Mouse (Mus musculus) erythroblast, embryonic 14.5 days (primary cell): Measurements from ENCODE around the gene Ufsp1. TPM values are rescaled to one million over a fixed set of nuclear protein-coding genes. Genes with fewer than 3 reads are reported as not detected.
"Not testable (repeated sequence)": the region's sequence is repeated elsewhere in the genome, so short reads cannot be mapped to it uniquely, and the experiment has no call there.

Experiments
- H3K27me3 ChIP-seq: 2 replicates; pipeline ENCODE4 v1.6.1; 2012; ENCODE audit warnings: inconsistent platforms; ENCODE audit not compliant: control insufficient read depth
- H3K36me3 ChIP-seq: 2 replicates; pipeline ENCODE4 v1.6.1; 2012; ENCODE audit warnings: mild to moderate bottlenecking, inconsistent platforms; ENCODE audit not compliant: control insufficient read depth
- H3K4me1 ChIP-seq: 2 replicates; pipeline ENCODE4 v1.6.1; 2012; ENCODE audit warnings: inconsistent platforms; ENCODE audit not compliant: control insufficient read depth
- H3K4me3 ChIP-seq: replicated peaks from 2 replicates; pipeline ENCODE3; 2012; ENCODE audit warnings: moderate library complexity, mild to moderate bottlenecking, inconsistent platforms
- H3K9me3 ChIP-seq: 2 replicates; pipeline ENCODE4 v1.6.1; 2012; ENCODE audit warnings: low read length, inconsistent platforms, mixed read lengths; ENCODE audit not compliant: control insufficient read depth
- GATA1 ChIP-seq: IDR thresholded peaks from 2 replicates; pipeline ENCODE4 v1.6.1; 2012; ENCODE audit warnings: low read length, inconsistent platforms, mixed read lengths
- TAL1 ChIP-seq: IDR thresholded peaks from 3 replicates; pipeline ENCODE4 v1.6.1; 2012; ENCODE audit warnings: low read length, inconsistent platforms, mixed read lengths
- polyA plus RNA-seq: library from polyadenylated mRNA; stranded (reverse); fragments of >175 nt; gene quantifications from 2 replicates; pipeline ENCODE4 v1.2.3, GENCODE M21; 2012

Ufsp1 gene
- 14.1 and 16.4 TPM in 2 replicates for polyA plus RNA-seq

GRCm38 (mm10) chr5:137293839-137294743 lies at the start of gene Ufsp1:
Gene Ufsp1, plus strand, starts transcription at chr5:137294629.
- H3K4me3 ChIP-seq, result peak within 1 kb of the TSS; percentile 96
- TF ChIP-seq GATA1 (no peak), TAL1 (no peak)
- H3K4me1 ChIP-seq, result peaks cover 81% of the 10 kb centered on the region
- peaks cover 75% of the 10 kb centered on the region for H3K36me3 ChIP-seq
- H3K9me3 ChIP-seq, result no peaks in the 10 kb centered on the region
- peaks cover 8% of the 10 kb centered on the region; the same call in 1 of the 2 replicates for H3K27me3 ChIP-seq

GRCm38 (mm10) chr5:137263897-137264720 lies 30.3 kb upstream of the Ufsp1 start:
- TF ChIP-seq TAL1 (no peak), GATA1 (no peak)
- Histone ChIP-seq H3K4me1 (peaks cover 11% of the 10 kb centered on the region), H3K36me3 (no peaks in the 10 kb centered on the region), H3K9me3 (no peaks in the 10 kb centered on the region), H3K4me3 (no peak overlapping the region), H3K27me3 (no peaks in the 10 kb centered on the region)

GRCm38 (mm10) chr5:137264787-137265186 lies 29.6 kb upstream of the Ufsp1 start:
- H3K36me3 ChIP-seq, result no peaks in the 10 kb centered on the region
- no peaks in the 10 kb centered on the region for H3K9me3 ChIP-seq
- H3K4me1 ChIP-seq, result peaks cover 11% of the 10 kb centered on the region
- no peak for TF ChIP-seq TAL1
- TF ChIP-seq GATA1, result no peak
- H3K27me3 ChIP-seq, result no peaks in the 10 kb centered on the region
- no peak overlapping the region for H3K4me3 ChIP-seq

- no peak for TF ChIP-seq GATA1
- no peak for TF ChIP-seq TAL1
- Histone ChIP-seq H3K4me1 (peaks cover 11% of the 10 kb centered on the region), H3K9me3 (peaks cover 5% of the 10 kb centered on the region; the same call in 1 of the 2 replicates), H3K36me3 (no peaks in the 10 kb centered on the region), H3K4me3 (no peak overlapping the region), H3K27me3 (no peaks in the 10 kb centered on the region)
Measured at GRCm38 (mm10) chr5:137268131-137268910, 26.1 kb upstream of the Ufsp1 start.

GRCm38 (mm10) chr5:137277360-137278342 lies 16.8 kb upstream of the Ufsp1 start:
- TF ChIP-seq TAL1 (no peak), GATA1 (no peak)
- no peaks in the 10 kb centered on the region for H3K4me1 ChIP-seq
- peaks cover 7% of the 10 kb centered on the region; the same call in 1 of the 2 replicates for H3K9me3 ChIP-seq
- peaks cover 10% of the 10 kb centered on the region for H3K27me3 ChIP-seq
- H3K4me3 ChIP-seq, result no peak overlapping the region
- H3K36me3 ChIP-seq, result no peaks in the 10 kb centered on the region

- not testable (repeated sequence) for H3K4me3 ChIP-seq, H3K36me3 ChIP-seq, H3K9me3 ChIP-seq
- Histone ChIP-seq H3K4me1 (peaks cover 38% of the 10 kb centered on the region), H3K27me3 (peaks cover 41% of the 10 kb centered on the region)
Measured at GRCm38 (mm10) chr5:137284411-137284810, 10.0 kb upstream of the Ufsp1 start.

- H3K9me3 ChIP-seq, result peaks cover 2% of the 10 kb centered on the region; the same call in 1 of the 2 replicates
- H3K36me3 ChIP-seq, result peaks cover 2% of the 10 kb centered on the region
- H3K27me3 ChIP-seq, result peaks cover 46% of the 10 kb centered on the region
- peaks cover 44% of the 10 kb centered on the region for H3K4me1 ChIP-seq
- no peak for TF ChIP-seq TAL1
- no peak for TF ChIP-seq GATA1
- no peak overlapping the region for H3K4me3 ChIP-seq
Measured at GRCm38 (mm10) chr5:137285045-137285444, 9.4 kb upstream of the Ufsp1 start.

- H3K36me3 ChIP-seq, result peaks cover 11% of the 10 kb centered on the region
- H3K4me1 ChIP-seq, result peaks cover 54% of the 10 kb centered on the region
- H3K4me3 ChIP-seq, result no peak overlapping the region
- no peak for TF ChIP-seq GATA1
- no peak for TF ChIP-seq TAL1
- H3K9me3 ChIP-seq, result peaks cover 2% of the 10 kb centered on the region; the same call in 1 of the 2 replicates
- H3K27me3 ChIP-seq, result peaks cover 46% of the 10 kb centered on the region
Measured at GRCm38 (mm10) chr5:137285986-137286385, 8.4 kb upstream of the Ufsp1 start.
